Mouse (Mus musculus) embryonic fibroblast, embryonic 13.5 days (primary cell): ENCODE results near the gene Zfp385c.

Source experiments
- CTCF ChIP-seq: IDR thresholded peaks from 2 replicates; pipeline ENCODE4 v1.5.1; 2011; ENCODE audit warnings: mild to moderate bottlenecking, control low read depth, low read length, moderate library complexity, borderline replicate concordance; ENCODE audit not compliant: insufficient read depth
- POLR2A ChIP-seq: IDR thresholded peaks from 2 replicates; pipeline ENCODE4 v1.6.1; 2011; ENCODE audit warnings: low read depth, mild to moderate bottlenecking, control low read depth, low read length, moderate library complexity

DNA sequence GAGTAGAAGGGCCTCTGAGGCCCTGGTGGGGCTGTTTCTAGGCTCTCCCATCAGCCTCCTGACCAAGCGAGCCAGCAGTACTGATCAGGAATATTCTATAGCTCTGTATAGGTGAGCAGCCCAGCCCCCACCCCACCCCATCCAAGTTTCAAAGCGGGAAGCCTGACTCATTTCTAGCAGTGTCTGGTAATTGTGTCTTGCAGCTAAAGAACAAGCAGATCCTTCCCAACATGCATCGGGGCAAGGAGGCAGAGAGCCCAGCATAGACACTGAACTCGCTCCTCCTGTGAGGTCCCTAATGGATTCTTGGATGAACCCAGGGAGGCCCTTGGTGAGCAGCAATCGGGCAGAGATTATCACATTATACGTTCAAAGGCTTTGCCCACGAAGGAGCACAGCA is 14.4 kb downstream of the Zfp385c start:
- TF ChIP-seq CTCF = no peak
- no peak for TF ChIP-seq POLR2A
